Mouse (Mus musculus) brain, embryonic 14.5 days (tissue): ENCODE data around the gene Gldn.

ENCODE experiments used
- CTCF ChIP-seq: fragments of 200-500 bp; IDR thresholded peaks from 2 replicates; pipeline ENCODE4 v1.5.1; 2012; ENCODE audit warnings: inconsistent platforms, mild to moderate bottlenecking, moderate library complexity, borderline replicate concordance; ENCODE audit not compliant: insufficient read depth, insufficient read length; ENCODE audit errors: extremely low read depth
- POLR2A ChIP-seq: fragments of 200-500 bp; IDR thresholded peaks from 2 replicates; pipeline ENCODE4 v1.6.1; 2012; ENCODE audit warnings: mild to moderate bottlenecking, inconsistent platforms, borderline replicate concordance; ENCODE audit not compliant: poor library complexity, insufficient read depth, insufficient read length, severe bottlenecking; ENCODE audit errors: extremely low read depth

GRCm38 (mm10) chr9:54299389-54299788, 13.1 kb downstream of the Gldn start:
- no peak for TF ChIP-seq POLR2A
- TF ChIP-seq CTCF: no peak
